Mouse (Mus musculus): ENCODE measurements around the gene Ppp1r1c.
"Not testable (repeated sequence)": the region's sequence is repeated elsewhere in the genome, so short reads cannot be mapped to it uniquely, and the experiment has no call there.

Gene Ppp1r1c

GRCm38 (mm10) chr2:79744164-79744563 lies 36.6 kb downstream of the Ppp1r1c start:
- no peak for DNase-seq (ENCODE audit: low spot score)

- no peak for DNase-seq (ENCODE audit: low spot score)
Measured at GRCm38 (mm10) chr2:79751685-79752084, 44.1 kb downstream of the Ppp1r1c start.

GRCm38 (mm10) chr2:79760018-79760417 lies 52.4 kb downstream of the Ppp1r1c start:
- DNase-seq (ENCODE audit: low spot score), result no peak

- DNase-seq (ENCODE audit: low spot score), result no peak
Measured at GRCm38 (mm10) chr2:79762723-79763388, 55.3 kb downstream of the Ppp1r1c start.

GRCm38 (mm10) chr2:79765032-79765431 lies 57.5 kb downstream of the Ppp1r1c start:
- no peak for DNase-seq (ENCODE audit: low spot score)

GRCm38 (mm10) chr2:79765723-79766122 lies 58.1 kb downstream of the Ppp1r1c start:
- no peak for DNase-seq (ENCODE audit: low spot score)

GRCm38 (mm10) chr2:79768625-79769024 lies 61.0 kb downstream of the Ppp1r1c start:
- DNase-seq (ENCODE audit: low spot score), result no peak

GRCm38 (mm10) chr2:79770307-79770706 lies 62.7 kb downstream of the Ppp1r1c start:
- DNase-seq (ENCODE audit: low spot score), result no peak

- DNase-seq (ENCODE audit: low spot score), result peak; percentile 64
Measured at GRCm38 (mm10) chr2:79774372-79774771, 66.8 kb downstream of the Ppp1r1c start.

GRCm38 (mm10) chr2:79777801-79778200 lies 70.2 kb downstream of the Ppp1r1c start:
- DNase-seq (ENCODE audit: low spot score), result no peak

- DNase-seq (ENCODE audit: low spot score), result no peak
Measured at GRCm38 (mm10) chr2:79780772-79781171, 73.2 kb downstream of the Ppp1r1c start.

GRCm38 (mm10) chr2:79785541-79786134 lies 78.1 kb downstream of the Ppp1r1c start:
- no peak for DNase-seq (ENCODE audit: low spot score)

GRCm38 (mm10) chr2:79786467-79786866 lies 78.9 kb downstream of the Ppp1r1c start:
- DNase-seq (ENCODE audit: low spot score), result no peak

- no peak for DNase-seq (ENCODE audit: low spot score)
Measured at GRCm38 (mm10) chr2:79793186-79793585, 85.6 kb downstream of the Ppp1r1c start.

- no peak for DNase-seq (ENCODE audit: low spot score)
Measured at GRCm38 (mm10) chr2:79797444-79797843, 89.9 kb downstream of the Ppp1r1c start.

- no peak for DNase-seq (ENCODE audit: low spot score)
Measured at GRCm38 (mm10) chr2:79798627-79799026, 91.0 kb downstream of the Ppp1r1c start.

- DNase-seq (ENCODE audit: low spot score), result no peak
Measured at GRCm38 (mm10) chr2:79815708-79816484, 108.3 kb downstream of the Ppp1r1c start.

GRCm38 (mm10) chr2:79819543-79819942 lies 112.0 kb downstream of the Ppp1r1c start:
- DNase-seq (ENCODE audit: low spot score), result no peak

- DNase-seq (ENCODE audit: low spot score), result no peak
Measured at GRCm38 (mm10) chr2:79825853-79826252, 118.3 kb downstream of the Ppp1r1c start.

GRCm38 (mm10) chr2:79839090-79839489 lies 131.5 kb downstream of the Ppp1r1c start:
- DNase-seq (ENCODE audit: low spot score), result no peak

- DNase-seq (ENCODE audit: low spot score), result no peak
Measured at GRCm38 (mm10) chr2:79839513-79839912, 131.9 kb downstream of the Ppp1r1c start.

- not testable (repeated sequence) for DNase-seq (ENCODE audit: low spot score)
Measured at GRCm38 (mm10) chr2:79847396-79847795, 139.8 kb downstream of the Ppp1r1c start.

GRCm38 (mm10) chr2:79856874-79857273 lies 149.3 kb downstream of the Ppp1r1c start:
- DNase-seq (ENCODE audit: low spot score), result no peak
